Mouse (Mus musculus): ENCODE data around the gene Lrrc42. TPM values are rescaled to one million over a fixed set of nuclear protein-coding genes. Genes with fewer than 3 reads are reported as not detected.

Gene Lrrc42
- 16.8 and 18.1 TPM in 2 replicates for polyA plus RNA-seq (2015; fragmentation: Nextera tagmentation; extraction: Ambion mirVana)

DNA sequence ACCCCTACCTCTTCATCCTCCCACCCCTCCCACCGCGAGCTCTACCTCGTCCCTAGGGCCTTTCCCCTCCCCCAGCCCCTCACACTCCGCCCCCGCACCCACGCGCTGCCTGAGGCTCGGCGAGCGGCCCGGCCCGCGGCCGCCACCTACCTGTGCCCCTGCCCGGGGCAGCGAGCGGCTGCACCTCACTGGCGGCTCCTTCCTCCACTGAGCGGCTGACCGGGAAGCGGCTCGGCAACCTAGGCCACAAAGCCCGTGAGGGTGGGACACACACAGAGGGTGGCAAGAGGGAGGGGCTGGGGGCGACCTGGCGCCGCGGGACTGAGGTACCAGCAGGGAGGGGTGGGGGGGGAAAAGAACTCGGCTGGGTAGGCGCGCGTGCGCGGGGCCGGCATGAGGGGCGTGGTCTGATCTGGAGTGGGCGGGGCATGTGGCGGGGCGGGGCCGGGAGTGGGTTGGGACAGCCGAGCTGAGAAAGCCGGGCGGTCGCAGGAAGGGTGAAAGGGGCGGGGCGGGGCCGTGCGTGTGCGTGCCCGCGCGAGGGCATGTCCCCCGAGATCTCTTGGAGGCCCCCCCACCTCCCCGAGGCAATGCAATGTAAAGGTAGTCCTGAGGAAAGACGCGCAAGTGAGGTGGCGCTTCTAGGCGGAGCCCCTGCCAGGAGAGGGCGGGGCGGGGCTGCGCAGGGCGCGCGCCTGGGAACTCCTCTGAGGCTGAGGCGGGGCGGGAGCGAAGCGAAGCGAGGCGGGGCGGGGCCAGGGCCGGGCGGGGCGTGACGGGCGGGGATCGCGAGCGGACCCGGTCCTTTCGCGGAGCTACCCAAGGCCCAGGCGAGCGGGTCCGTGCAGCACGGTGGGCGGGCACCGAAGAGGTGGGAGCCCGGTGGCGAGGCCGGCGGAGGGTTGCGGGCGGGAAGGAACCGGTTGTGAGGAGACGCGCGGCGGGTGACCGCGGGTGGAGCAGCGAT is at the start of gene Lrrc42, which contains the start of gene Hspb11:
TSS of gene Lrrc42 (minus strand) at position 408 of the 967 bp plus-strand sequence.
TSS of gene Hspb11 (plus strand) at position 469 of the 967 bp plus-strand sequence.
- peak within 1 kb of the TSS; percentile 77 for H3K9ac ChIP-seq
- H3K4me1 ChIP-seq (replicated peaks): peaks cover 38% of the 10 kb centered on the region
- H3K4me3 ChIP-seq (replicated peaks): peak within 1 kb of the TSS; percentile 81
- H3K4me2 ChIP-seq: peak within 1 kb of the TSS; percentile 96
- peak within 1 kb of the TSS; percentile 78 for H3K27ac ChIP-seq
- H3K9me3 ChIP-seq (replicated peaks): no peaks in the 10 kb centered on the region
- no peaks in the 10 kb centered on the region for H3K36me3 ChIP-seq
- no peaks in the 10 kb centered on the region for H3K27me3 ChIP-seq
- DNase-seq: peak; percentile 89
- ATAC-seq (ENCODE audit: low read depth): peak; percentile 94
- WGBS (ENCODE audit: insufficient replicate concordance): 1% methylated on average over 101 of the region's 101 CpGs

DNA sequence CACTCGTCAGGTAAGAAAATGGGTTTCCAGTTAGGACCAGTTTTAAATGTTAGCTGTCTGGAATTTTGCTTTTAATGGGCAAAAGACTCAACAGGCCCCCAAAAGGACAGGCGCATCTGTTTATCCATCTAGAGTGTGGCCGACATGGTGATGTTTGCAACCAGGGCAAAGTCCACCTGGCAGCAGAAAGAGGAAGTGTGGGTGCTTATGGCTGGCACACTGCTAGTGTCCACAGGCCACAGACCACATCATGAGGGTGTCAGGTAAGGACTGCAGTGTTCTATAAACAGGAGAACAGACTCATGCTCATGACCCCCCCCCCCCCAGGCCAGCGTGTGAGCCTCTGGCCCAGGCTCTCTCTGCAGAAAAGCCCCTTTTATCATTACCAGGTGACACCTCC is 49.5 kb upstream of the Lrrc42 start:
- Histone ChIP-seq H3K9ac (no peak overlapping the region), H3K27ac (no peak overlapping the region), H3K27me3 (peaks cover 29% of the 10 kb centered on the region), H3K36me3 (no peaks in the 10 kb centered on the region), H3K9me3 (replicated peaks) (no peaks in the 10 kb centered on the region), H3K4me1 (replicated peaks) (peaks cover 16% of the 10 kb centered on the region), H3K4me2 (no peak overlapping the region), H3K4me3 (replicated peaks) (no peak overlapping the region)
- WGBS (ENCODE audit: insufficient replicate concordance): 55% methylated on average over 4 of the region's 4 CpGs
- DNase-seq: no peak
- peak; percentile 55 for ATAC-seq (ENCODE audit: low read depth)

DNA sequence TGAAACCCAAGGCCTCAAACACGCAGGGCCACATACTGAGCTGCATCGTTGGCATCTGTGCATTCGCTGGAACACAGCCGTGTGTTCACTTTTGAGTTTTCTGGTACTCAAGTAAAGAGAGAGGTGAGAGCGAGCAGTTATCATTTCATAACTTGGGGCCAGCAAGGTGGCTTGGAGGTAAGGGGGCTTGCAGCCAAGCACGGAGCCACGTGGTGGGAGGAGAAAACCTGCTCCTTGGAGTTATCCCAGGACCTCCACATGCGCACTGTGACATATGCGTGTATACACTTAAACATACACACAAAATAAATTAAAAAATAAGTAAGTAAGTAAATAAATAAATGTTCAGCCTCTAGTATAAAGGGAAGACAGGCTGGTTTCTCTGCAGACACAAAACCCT is 48.9 kb upstream of the Lrrc42 start:
- Histone ChIP-seq H3K27ac (no peak overlapping the region), H3K4me2 (no peak overlapping the region), H3K36me3 (no peaks in the 10 kb centered on the region), H3K4me1 (replicated peaks) (peaks cover 16% of the 10 kb centered on the region), H3K4me3 (replicated peaks) (no peak overlapping the region), H3K9me3 (replicated peaks) (no peaks in the 10 kb centered on the region), H3K9ac (no peak overlapping the region), H3K27me3 (peaks cover 35% of the 10 kb centered on the region)
- no peak for ATAC-seq (ENCODE audit: low read depth)
- 65% methylated on average over 9 of the region's 9 CpGs for WGBS (ENCODE audit: insufficient replicate concordance)
- no peak for DNase-seq

DNA sequence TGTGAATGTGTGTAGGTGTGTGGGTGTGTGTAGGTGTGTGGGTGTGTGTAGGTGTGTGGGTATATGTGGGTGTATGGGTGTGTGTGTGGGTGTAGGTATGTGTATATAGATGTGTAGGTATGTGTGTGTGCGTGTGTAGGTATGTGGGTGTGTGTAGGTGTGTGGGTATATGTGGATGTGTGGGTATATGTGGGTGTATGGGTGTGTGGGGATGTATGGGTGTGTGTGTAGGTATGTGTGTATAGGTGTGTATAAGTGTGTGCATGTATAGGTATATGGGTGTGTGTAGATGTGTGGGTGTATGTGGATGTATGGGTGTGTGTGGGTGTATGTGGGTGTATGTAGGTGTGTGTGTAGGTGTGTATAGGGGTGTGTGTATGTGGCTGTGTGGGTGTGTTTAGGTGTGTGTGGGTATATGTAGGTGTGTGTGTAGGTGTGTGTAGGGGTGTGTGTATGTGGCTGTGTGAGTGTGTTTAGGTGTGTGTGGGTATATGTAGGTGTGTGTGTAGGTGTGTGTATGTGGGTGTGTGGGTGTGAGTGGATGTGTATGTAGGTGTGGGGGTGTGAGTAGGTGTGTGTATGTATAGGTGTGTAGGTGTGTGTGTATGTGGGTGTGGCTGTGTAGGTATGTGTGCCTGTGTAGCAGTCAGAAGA is 47.7 kb upstream of the Lrrc42 start:
- ATAC-seq (ENCODE audit: low read depth) (peak; percentile 24; the same call in 1 of the 2 replicates), DNase-seq (no peak)
- H3K27ac ChIP-seq: no peak overlapping the region
- H3K4me3 ChIP-seq (replicated peaks): no peak overlapping the region
- H3K36me3 ChIP-seq: no peaks in the 10 kb centered on the region
- no peaks in the 10 kb centered on the region for H3K9me3 ChIP-seq (replicated peaks)
- WGBS (ENCODE audit: insufficient replicate concordance): 82% methylated on average over 1 of the region's 1 CpGs
- peaks cover 16% of the 10 kb centered on the region for H3K4me1 ChIP-seq (replicated peaks)
- H3K4me2 ChIP-seq: no peak overlapping the region
- no peak overlapping the region for H3K9ac ChIP-seq
- peaks cover 25% of the 10 kb centered on the region for H3K27me3 ChIP-seq

DNA sequence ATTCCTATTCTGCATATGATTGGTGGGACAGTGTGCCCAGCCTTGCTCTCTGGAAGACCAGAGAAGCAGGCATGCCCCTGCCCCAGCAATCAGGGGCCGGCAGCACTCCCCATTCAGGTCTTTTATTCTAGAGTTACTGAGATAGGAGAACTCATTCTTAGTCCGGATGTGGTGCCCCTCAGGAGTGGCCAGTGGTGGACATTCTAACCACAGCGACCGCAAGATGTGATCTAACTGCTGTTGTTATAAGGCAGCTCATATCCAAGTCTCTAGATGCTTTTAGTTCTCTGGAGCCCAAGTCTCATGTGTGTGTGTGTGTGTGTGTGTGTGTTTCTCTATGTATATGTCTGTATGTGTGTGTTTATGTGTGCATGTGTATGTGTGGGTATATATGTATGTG is 47.0 kb upstream of the Lrrc42 start:
- peaks cover 16% of the 10 kb centered on the region for H3K4me1 ChIP-seq (replicated peaks)
- H3K27me3 ChIP-seq: 0 out of 2 replicates have a peak, but pooled peaks cover 18% of the 10 kb centered on the region
- DNase-seq (no peak), ATAC-seq (ENCODE audit: low read depth) (no peak)
- H3K9ac ChIP-seq: no peak overlapping the region
- 29% methylated on average over 4 of the region's 4 CpGs for whole genome bisulfite sequencing (ENCODE audit: insufficient replicate concordance)
- no peak overlapping the region for H3K27ac ChIP-seq
- no peak overlapping the region for H3K4me3 ChIP-seq (replicated peaks)
- H3K9me3 ChIP-seq (replicated peaks): no peaks in the 10 kb centered on the region
- no peaks in the 10 kb centered on the region for H3K36me3 ChIP-seq
- no peak overlapping the region for H3K4me2 ChIP-seq

DNA sequence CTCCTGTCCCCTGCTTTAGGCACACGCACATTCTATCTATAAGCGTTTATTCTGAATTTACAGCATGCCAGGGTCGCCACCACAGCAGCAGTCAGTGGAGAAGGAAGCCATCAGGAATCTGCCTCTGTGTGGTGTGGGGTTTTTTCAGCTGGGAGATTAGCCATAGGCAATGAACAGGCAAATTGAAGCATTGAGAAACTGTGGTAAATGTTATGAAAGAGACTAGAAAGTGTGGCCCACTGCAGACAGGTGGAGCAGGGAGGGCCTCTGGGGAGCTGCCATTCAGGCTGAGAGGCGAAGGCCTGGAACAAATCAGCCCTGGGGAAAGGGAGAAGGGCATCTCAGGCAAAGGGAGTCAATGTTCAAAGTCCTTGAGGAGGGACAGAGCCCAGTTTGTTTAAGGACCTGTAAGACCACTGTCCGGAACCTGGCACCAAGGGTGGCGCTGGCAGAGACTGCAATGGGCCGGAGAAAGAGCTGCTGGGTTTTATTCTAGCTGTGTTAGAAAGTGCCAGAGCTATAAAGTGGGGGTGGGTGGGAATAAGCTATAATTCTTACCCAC is 46.5 kb upstream of the Lrrc42 start:
- H3K27ac ChIP-seq: no peak overlapping the region
- H3K36me3 ChIP-seq: no peaks in the 10 kb centered on the region
- H3K9ac ChIP-seq: no peak overlapping the region
- no peak overlapping the region for H3K4me2 ChIP-seq
- no peak for ATAC-seq (ENCODE audit: low read depth)
- DNase-seq: no peak
- no peak overlapping the region for H3K4me3 ChIP-seq (replicated peaks)
- H3K4me1 ChIP-seq (replicated peaks): peaks cover 16% of the 10 kb centered on the region
- H3K9me3 ChIP-seq (replicated peaks): no peaks in the 10 kb centered on the region
- WGBS (ENCODE audit: insufficient replicate concordance): 79% methylated on average over 7 of the region's 7 CpGs
- H3K27me3 ChIP-seq: 0 out of 2 replicates have a peak, but pooled peaks cover 13% of the 10 kb centered on the region

DNA sequence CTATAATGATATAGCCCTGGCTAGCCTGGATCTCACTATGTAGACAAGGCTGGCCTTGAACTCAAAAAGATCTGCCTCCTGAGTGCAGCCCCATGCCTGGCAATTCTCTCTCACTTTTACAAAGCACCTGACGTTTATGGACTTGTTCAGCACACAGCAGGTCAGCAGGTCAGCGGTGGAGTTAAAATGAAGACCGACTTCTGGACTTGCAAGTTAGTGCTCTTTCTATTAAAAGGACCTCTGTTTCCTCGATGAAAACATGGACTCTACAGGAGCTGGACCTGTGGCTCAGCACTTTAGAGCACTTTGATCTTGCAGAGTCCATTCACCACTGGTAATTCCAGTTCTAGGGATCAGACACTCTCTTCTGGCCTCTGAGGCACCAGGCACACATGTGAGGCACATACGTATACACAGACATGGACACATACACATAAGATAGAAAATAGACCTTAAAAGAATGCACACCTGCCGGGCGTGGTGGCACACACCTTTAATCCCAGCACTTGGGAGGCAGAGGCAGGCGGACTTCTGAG is 44.8 kb upstream of the Lrrc42 start:
- 66% methylated on average over 8 of the region's 8 CpGs for WGBS (ENCODE audit: insufficient replicate concordance)
- no peak overlapping the region for H3K4me2 ChIP-seq
- peaks cover 11% of the 10 kb centered on the region for H3K4me1 ChIP-seq (replicated peaks)
- H3K4me3 ChIP-seq (replicated peaks): no peak overlapping the region
- ATAC-seq (ENCODE audit: low read depth): no peak
- H3K36me3 ChIP-seq: no peaks in the 10 kb centered on the region
- no peaks in the 10 kb centered on the region for H3K9me3 ChIP-seq (replicated peaks)
- peaks cover 15% of the 10 kb centered on the region; the same call in 1 of the 2 replicates for H3K27me3 ChIP-seq
- no peak overlapping the region for H3K9ac ChIP-seq
- H3K27ac ChIP-seq: no peak overlapping the region
- no peak for DNase-seq

DNA sequence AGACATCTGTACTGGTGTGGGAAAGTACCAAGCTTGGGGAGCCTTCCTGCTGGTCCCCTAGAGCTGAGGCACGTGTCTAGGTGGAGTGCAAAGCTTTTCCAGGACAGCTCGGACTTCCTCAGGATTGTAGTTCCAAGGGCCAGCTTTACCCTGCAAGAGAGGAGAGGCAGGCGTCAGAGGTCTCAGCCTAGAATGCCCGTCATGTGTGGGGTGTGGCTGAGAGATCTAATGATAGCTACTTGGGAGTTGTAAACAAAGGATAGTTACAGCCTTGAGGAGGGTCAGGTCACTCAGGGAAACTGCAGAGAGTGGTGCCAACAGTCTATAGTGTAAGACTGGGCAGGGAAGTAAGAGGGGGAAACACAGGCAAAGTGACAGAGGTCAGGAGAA is 38.9 kb upstream of the Lrrc42 start:
- Histone ChIP-seq H3K27me3 (peaks cover 10% of the 10 kb centered on the region; the same call in 1 of the 2 replicates), H3K9me3 (replicated peaks) (no peaks in the 10 kb centered on the region), H3K4me2 (no peak overlapping the region), H3K9ac (no peak overlapping the region), H3K27ac (no peak overlapping the region), H3K36me3 (no peaks in the 10 kb centered on the region), H3K4me1 (replicated peaks) (peaks cover 7% of the 10 kb centered on the region), H3K4me3 (replicated peaks) (no peak overlapping the region)
- DNase-seq (no peak), ATAC-seq (ENCODE audit: low read depth) (no peak)
- WGBS (ENCODE audit: insufficient replicate concordance): 18% methylated on average over 4 of the region's 4 CpGs

DNA sequence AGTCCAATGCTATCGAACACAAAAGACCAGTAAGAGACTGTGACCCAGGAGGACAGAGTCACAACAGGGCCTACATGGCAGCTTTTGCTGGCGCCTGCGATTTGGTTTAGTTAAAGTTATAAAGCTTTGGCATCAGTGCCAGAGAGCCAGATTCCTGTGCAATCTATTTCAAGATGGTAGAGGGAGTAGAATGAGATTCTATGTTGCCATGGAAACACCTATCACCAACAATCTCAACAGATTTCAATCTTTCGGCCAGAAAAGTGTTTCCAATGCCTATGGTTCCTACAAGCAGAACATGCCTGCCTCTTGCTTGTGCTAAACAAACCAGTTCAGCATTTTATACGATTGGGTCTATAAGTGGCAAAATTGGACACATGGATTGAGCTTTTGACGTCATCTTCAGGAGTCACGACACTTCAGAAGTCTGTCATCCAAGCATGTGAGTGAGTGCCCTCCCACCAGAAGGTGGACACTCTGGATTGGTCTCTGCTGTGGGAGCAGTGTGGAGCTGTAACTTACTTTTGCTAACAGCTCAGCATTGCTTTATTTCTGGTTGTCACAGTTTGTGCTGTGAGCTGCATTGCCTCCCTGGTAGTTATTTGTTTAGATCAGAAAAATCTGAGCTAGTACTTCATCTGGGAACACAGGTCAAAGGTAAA is 38.4 kb upstream of the Lrrc42 start:
- H3K9ac ChIP-seq: no peak overlapping the region
- 74% methylated on average over 7 of the region's 7 CpGs for WGBS (ENCODE audit: insufficient replicate concordance)
- no peaks in the 10 kb centered on the region for H3K9me3 ChIP-seq (replicated peaks)
- peaks cover 7% of the 10 kb centered on the region for H3K4me1 ChIP-seq (replicated peaks)
- H3K36me3 ChIP-seq: no peaks in the 10 kb centered on the region
- no peak overlapping the region for H3K4me3 ChIP-seq (replicated peaks)
- no peak overlapping the region for H3K27ac ChIP-seq
- no peak for DNase-seq
- no peak overlapping the region for H3K4me2 ChIP-seq
- H3K27me3 ChIP-seq: peaks cover 9% of the 10 kb centered on the region; the same call in 1 of the 2 replicates
- no peak for ATAC-seq (ENCODE audit: low read depth)

DNA sequence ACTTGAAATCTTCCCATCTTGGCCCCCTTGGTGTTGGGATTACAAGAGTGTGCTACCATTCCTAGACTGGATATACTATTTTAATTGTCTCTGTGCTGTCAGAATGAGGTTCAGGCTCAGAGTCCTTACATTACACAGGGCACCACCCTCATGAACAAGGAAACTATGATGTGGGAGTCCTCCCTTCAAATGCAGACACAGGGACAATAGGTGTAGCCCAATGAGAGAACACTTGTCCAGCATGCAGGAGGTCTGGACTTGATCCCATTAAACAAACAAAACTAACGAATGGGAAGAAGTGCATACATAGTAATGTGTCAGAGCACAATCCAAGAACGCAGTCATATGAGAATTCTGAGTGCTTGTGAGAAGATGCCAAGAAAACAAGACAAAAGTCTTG is 34.2 kb upstream of the Lrrc42 start:
- ATAC-seq (ENCODE audit: low read depth) (no peak), DNase-seq (no peak)
- H3K4me3 ChIP-seq (replicated peaks): no peak overlapping the region
- H3K36me3 ChIP-seq: no peaks in the 10 kb centered on the region
- no peak overlapping the region for H3K4me2 ChIP-seq
- H3K9ac ChIP-seq: no peak overlapping the region
- peaks cover 5% of the 10 kb centered on the region for H3K4me1 ChIP-seq (replicated peaks)
- no peaks in the 10 kb centered on the region for H3K9me3 ChIP-seq (replicated peaks)
- H3K27ac ChIP-seq: no peak overlapping the region
- 0 out of 2 replicates have a peak, but pooled peaks cover 4% of the 10 kb centered on the region for H3K27me3 ChIP-seq
- WGBS (ENCODE audit: insufficient replicate concordance): 62% methylated on average over 2 of the region's 2 CpGs
